Mouse (Mus musculus) neural tube, embryonic 10.5 days (tissue): ENCODE measurements around the gene Sema3c.
A peak's percentile ranks its signal among the peaks of the same experiment; 100 is the strongest.

ENCODE experiments used
- DNase-seq: peaks from one replicate; pipeline ENCODE4 v3.0.0-alpha.2; 2017; ENCODE audit warnings: low spot score; ENCODE audit errors: extremely low spot score

Sema3c gene

GRCm38 (mm10) chr5:17647643-17648226 lies 73.7 kb downstream of the Sema3c start:
- DNase-seq: no peak

DNA sequence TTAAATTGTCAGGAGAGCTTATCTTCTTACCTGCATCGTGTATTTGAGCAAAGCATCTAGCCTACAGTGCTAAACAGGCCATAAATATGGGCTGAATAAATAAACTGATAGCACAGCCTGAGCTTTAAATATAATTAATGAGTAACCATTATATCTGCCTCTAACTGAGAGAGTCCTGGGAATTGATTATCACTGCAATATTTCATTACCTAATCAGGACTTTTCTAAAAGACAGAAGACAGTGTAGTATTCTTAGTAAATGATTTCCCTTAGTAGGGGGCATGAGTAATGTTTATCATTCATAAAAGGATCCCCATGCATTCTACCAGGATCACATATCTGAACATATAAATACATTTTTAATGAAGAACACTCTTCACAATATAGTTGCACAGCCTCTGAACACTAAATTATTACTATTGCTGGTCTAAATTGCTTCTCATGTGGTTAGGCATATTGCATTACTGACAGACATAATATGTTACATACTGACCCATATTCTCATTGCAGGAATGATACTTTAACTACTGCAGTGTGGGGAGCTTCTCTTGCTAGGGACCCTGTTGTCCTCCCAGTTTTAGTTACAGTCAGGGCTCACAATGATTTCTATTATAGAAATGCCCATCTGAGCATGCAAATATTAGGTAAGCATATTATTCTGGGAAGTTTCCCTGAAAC lies 74.9 kb downstream of the Sema3c start:
- no peak for DNase-seq

- no peak for DNase-seq
Observed at GRCm38 (mm10) chr5:17661223-17661622, 87.1 kb downstream of the Sema3c start.

- DNase-seq: no peak
Observed at GRCm38 (mm10) chr5:17671356-17671755, 97.3 kb downstream of the Sema3c start.

GRCm38 (mm10) chr5:17680862-17681261 lies 106.8 kb downstream of the Sema3c start:
- DNase-seq: no peak

DNA sequence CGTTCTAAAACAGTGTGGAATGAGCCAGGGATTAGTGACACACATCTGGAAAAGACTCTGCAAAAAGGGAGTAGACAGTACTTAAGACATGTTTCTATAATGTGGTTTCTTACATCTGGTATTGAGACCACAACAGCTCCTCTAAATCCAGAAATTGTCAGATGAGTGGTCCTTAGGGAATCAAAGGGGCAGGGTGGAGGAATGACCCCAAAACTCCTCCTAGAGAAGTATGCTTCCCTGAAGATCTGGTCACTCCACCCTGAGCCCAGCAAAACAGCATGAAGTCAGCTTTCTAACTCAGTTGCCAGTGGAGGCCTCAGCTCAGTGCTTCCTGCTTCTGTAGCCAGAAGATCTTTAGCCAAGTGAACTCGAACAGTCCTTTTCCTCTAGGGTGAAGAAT lies 115.0 kb downstream of the Sema3c start:
- DNase-seq: no peak

- DNase-seq: no peak
Observed at GRCm38 (mm10) chr5:17689604-17690003, 115.5 kb downstream of the Sema3c start.

GRCm38 (mm10) chr5:17695366-17695765 lies 121.3 kb downstream of the Sema3c start:
- DNase-seq: no peak

DNA sequence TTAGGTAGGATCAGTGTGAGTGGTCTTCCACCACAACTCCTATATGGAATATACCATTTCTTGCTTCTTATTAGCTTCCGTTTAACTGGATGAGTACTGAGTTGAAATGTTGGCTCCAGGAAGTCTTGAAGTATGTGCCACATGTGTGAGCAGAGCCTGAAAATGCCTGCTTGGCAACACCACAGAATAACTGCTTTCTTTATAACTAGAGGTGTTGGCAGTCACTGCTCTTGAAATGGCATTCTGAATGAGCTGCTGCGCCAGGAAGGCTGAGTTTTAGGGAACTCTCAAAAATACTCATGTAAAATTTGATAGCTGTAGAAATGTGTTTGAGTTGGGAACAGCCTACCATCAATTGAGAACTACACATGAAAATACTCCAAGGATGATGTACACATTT lies 124.8 kb downstream of the Sema3c start:
- no peak for DNase-seq

DNA sequence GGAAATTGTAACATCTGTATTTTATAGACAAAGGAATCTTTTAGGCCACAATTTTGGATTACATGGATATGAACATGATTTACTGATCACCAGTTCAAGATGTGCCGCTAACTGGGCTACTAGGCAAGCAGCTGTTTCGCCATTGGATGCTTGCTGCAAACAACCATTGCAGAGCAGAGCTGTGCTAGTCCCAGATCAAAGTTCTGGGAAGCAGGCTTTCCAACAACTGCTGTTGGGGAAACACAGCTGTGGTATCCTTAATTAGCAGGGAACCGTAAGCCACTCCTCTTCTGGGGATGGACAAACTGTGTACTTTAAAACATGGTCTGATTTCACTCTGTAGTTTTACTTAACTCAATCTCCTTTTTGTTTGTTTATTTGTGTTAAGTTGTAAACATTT lies 130.1 kb downstream of the Sema3c start:
- no peak for DNase-seq

GRCm38 (mm10) chr5:17707086-17707485 lies 133.0 kb downstream of the Sema3c start:
- no peak for DNase-seq

DNA sequence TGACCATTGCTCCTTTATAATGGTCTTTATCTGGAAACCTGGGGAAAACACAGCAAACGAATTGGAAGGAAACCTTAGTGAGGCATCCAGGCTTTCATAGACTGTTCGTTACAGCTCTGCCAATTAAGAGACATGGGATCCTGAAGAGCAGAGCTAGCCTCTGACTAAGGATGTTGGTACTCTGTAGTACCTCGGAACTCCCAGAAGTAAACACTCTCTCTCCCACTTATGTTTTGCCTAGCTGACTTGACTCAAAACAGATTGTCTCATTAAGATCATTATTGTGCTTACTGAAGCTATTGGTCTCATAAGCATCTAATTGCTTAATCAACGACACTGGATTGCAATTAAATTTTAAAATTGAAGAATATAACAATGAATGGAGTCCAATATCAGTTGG lies 138.3 kb downstream of the Sema3c start:
- no peak for DNase-seq

GRCm38 (mm10) chr5:17715206-17715605 lies 141.1 kb downstream of the Sema3c start:
- DNase-seq: no peak

DNA sequence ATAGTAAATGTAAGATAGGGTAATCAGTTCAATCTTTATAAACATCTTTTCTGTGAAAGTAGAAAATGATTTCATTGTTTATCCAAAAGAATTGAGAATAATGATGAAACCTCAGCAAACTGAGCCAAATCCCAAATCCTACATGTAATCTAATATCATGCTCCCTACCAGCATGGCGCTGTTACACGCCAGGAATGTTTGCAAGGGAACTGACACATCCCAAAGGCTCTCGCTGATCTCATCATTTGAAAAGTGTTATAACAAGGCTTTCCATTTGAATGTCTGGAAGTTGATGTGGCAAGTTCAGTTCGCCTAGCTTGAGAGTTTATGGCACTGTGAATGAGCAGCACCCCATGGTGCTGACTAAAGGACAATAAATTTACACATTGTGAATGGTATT lies 145.9 kb downstream of the Sema3c start:
- no peak for DNase-seq

DNA sequence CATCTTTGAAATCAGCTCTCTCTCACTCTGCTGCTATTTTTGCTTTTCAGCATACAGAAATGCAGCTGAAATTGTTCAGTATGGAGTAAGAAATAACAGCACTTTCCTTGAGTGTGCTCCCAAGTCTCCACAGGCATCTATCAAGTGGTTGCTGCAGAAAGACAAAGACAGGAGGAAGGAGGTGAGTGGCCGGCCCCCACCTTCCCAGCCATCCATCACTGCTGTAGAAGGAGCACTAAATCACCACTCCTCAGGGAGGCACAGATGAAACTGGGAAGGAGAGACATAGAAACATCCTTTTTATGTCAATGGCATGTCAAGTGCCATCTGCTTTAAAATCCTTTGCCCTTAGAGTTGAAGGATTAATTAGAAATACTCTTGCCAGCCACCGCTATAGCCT lies 149.9 kb downstream of the Sema3c start:
- peak; percentile 38 for DNase-seq

- no peak for DNase-seq
Observed at GRCm38 (mm10) chr5:17728047-17728446, 154.0 kb downstream of the Sema3c start.

DNA sequence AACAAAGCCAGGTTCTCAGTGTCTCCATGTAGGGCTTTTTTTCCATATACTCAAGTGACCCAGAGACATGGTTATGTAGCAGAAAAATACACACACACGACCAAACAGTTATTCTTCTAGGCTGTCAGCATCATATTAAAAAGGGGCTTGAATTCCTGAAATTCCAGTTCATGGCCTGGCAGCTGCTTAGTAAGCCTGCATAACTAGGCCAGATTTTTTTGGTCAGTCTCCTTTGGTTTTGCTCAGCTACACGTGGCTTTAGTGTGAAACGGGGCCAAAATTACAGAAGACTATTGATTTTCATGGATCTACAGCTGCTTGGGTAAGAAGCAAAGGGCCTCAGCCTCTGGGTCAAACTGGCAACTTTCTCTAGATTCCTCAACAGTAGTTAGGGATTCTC lies 165.7 kb downstream of the Sema3c start:
- DNase-seq: no peak

DNA sequence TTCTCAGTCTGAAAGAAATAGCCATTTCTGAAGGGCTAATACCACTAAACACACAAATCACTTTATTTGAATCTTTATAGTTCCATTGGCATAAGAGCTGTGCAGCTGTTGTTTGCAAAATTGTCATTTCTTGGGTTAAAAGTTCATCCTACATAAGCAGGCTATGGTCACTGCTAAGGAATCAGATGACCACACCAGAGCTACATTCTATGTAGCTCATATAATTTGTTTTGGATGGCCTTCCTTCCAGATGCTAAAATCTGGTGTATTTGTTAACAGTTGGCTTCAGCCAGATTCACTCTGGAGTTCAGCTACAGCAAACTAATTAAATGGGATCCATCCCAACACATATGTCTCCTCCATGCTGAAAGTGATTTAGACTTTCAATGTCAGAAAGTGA lies 172.4 kb downstream of the Sema3c start:
- no peak for DNase-seq

- peak; percentile 24 for DNase-seq
Observed at GRCm38 (mm10) chr5:17747143-17747542, 173.1 kb downstream of the Sema3c start.

DNA sequence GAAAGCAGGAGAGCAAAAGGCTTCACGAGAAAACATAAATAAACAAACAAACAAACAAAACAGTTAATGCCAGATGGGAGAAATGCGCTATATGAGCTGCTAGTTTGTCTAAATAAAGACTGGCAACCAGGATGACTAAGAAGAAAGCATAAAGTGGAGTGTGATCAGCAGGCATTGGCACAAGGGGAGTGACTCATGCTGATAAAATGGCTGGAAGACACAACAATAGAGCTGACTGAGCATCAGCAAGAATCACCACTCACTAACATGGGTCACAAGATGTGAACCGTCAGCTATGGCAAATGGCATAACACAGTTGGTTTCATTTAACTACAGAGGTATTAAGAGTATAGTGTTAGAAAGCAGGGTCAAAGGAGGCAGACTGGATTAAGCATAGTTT lies 174.2 kb downstream of the Sema3c start:
- no peak for DNase-seq

DNA sequence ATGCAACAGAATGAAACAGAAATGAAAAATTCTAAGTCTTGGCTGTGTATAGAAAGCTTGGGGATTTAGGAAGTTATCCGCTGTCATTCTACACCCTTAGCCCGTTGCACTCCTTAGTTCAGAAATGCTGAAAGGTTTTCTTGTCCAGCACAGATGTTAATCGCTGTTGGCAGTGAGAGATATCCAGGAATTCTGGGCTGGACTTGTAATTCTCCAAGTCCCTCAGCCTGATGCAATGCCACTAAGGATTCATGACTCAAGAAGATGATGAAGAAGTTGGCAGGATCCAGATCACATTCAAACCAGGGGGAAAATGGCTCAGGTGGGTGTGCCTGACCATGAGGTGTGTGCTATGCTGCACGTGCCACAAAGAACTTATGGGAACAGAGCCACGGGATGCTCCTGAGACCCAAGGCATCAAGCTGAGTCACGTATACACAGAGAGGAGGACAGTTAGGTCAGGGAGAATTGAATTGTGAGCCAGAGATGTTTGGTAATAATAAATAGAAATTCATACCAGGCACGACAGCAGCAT lies 179.5 kb downstream of the Sema3c start:
- no peak for DNase-seq

DNA sequence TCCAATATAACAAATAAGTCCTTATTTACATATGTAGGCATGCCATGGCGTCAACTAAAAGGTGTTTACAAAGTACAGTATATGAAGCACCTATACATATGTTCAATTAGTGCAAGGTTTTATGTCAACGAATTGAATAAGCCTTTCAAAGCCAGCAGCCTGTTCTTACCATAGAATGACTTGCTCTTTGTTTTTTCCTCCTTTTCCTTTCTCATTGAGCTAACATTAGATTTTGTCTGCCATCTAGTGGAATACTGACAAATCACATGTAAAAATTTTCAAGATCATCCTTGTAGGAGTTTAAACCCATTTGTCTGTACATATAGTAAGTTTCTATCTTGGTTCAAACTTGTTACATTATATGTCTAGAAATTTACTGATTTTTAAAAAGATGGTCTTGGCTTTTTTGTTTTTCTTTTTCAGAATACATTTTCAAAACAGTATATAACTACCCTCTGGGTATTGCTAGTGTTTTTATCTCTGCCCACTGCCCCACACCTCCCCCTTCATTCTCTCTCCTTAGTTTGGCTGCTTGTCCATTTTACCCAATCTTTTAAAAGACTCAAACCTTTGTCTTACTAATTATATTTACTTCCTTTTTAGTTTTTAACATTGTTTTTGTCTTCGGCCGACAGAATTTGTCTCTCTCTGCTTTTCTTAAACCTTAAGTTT lies 192.1 kb downstream of the Sema3c start:
- no peak for DNase-seq

DNA sequence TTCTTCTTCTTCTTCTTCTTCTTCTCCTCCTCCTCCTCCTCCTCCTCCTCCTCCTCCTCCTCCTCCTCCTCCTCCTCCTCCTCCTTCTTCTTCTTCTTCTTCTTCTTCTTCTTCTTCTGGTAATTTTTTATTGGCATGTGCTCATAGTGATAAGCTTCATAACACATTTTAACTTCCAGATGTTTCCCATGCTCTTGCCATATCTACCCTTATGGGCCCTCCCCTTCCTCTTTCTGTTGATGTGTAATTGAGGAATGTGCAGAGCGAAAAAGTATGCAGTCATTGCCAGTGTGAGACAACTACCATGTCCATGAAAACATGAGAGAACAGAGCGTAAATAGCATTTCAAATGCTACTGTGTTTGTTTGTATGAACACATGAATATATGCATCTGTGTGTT lies 196.2 kb downstream of the Sema3c start:
- DNase-seq: no peak
